7 mouse cellular contexts compared by ENCODE assay signal in the genomic region with DNA sequence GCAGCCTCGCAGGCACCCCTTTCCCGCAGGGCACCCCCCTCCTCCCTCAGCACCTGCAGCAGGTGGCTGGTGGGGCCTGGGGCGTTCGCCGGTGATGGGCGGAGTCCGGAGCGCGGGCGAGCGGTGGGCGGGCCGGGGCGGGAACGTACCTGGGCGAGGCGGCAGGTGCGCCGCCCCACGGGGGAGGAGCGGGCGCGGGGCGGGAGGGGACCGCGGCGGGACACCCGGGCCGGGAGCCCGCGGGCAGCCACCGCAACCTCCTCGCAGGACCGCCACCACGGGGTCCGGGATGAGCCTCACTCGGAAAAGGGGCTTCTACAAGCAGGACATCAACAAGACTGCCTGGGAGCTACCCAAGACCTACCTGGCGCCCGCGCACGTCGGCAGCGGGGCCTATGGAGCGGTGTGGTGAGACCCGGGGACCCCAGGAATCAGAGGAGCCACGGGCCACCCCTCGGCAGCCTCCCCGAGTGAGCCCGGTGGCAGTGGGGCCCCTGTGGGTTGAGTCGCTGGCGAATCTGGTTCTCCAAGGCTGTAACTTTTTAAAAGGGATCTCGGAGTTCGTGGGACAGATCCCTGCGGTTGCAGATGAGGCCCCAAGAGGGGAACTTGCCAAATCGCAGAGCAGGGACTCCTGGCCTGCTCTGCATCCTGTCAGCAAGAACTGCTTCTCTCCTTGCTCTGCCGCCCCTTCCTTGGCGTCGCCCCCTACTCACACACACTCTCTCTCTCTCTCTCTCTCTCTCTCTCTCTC. TPM values are rescaled to one million over a fixed set of nuclear protein-coding genes. Genes with fewer than 3 reads are reported as not detected.
DNase-seq lines count a peak whose midpoint lies in the region; ATAC-seq and TF ChIP-seq lines count a peak whose summit lies in the region.

A gene (plus strand): TSS at position 177 of the 754 bp plus-strand sequence.

- peaks cover 37% of the 10 kb centered on the region for H3K27me3 ChIP-seq in heart, embryonic 14.5 days (ENCODE audit: control insufficient read depth, insufficient read depth, low read length)
- peaks cover 30% of the 10 kb centered on the region for H3K27me3 ChIP-seq in limb, embryonic 11.5 days (ENCODE audit: control insufficient read depth, insufficient read depth, low read length)
- H3K27me3 ChIP-seq in midbrain, embryonic 11.5 days (ENCODE audit: control insufficient read depth, insufficient read depth, low read length) = peaks cover 31% of the 10 kb centered on the region

- H3K4me3 ChIP-seq in bone marrow, adult 2 months (replicated peaks; ENCODE audit: control insufficient read depth, low read depth, low read length) = peak within 1 kb of the TSS; percentile 63
- peak within 1 kb of the TSS; percentile 36 to 49 for H3K4me3 ChIP-seq in heart, embryonic 14.5 days (ENCODE audit: control insufficient read depth in 1 of 2, insufficient read depth in 1 of 2, low read depth in 1 of 2, low read length in 2 of 2)
- peak within 1 kb of the TSS; percentile 40 for H3K4me3 ChIP-seq in limb, embryonic 11.5 days (ENCODE audit: low read depth, low read length)
- peak within 1 kb of the TSS; percentile 27 for H3K4me3 ChIP-seq in midbrain, embryonic 11.5 days (ENCODE audit: low read depth, low read length)

- no peaks in the 10 kb centered on the region for H3K9me3 ChIP-seq in heart, embryonic 14.5 days (ENCODE audit: control insufficient read depth, low read length)
- no peaks in the 10 kb centered on the region for H3K9me3 ChIP-seq in limb, embryonic 11.5 days (ENCODE audit: control insufficient read depth, low read length)
- H3K9me3 ChIP-seq in midbrain, embryonic 11.5 days (ENCODE audit: control insufficient read depth, low read length) = no peaks in the 10 kb centered on the region

- DNase-seq in T-cell, adult 2 months (ENCODE audit: low spot score) = peak; percentile 20
- peak; percentile 45 for DNase-seq in limb, embryonic 11.5 days (ENCODE audit: low spot score)
- peak; percentile 83 for DNase-seq in midbrain, embryonic 11.5 days (ENCODE audit: low spot score, missing footprints)
- DNase-seq in urinary bladder, postnatal 36 days (ENCODE audit: low spot score in 2 of 2) = peak; percentile 19 to 20
- no peak for DNase-seq in layer of hippocampus, adult 9-11 months

- ATAC-seq in heart, embryonic 14.5 days (ENCODE audit: insufficient number of reproducible peaks, insufficient read depth, low FRiP score, low read depth) = 0 out of 2 replicates have a peak, but pooled peaks have one; percentile 7
- ATAC-seq in limb, embryonic 11.5 days (ENCODE audit: insufficient number of reproducible peaks, low FRiP score, low TSS enrichment, low read depth) = no peak
- no peak for ATAC-seq in midbrain, embryonic 11.5 days (ENCODE audit: low FRiP score)

- H3K9ac ChIP-seq in heart, embryonic 14.5 days (ENCODE audit: low read length) = peak within 1 kb of the TSS; percentile 68
- H3K9ac ChIP-seq in limb, embryonic 11.5 days (ENCODE audit: low read length) = peak within 1 kb of the TSS; percentile 40; the same call in 1 of the 2 replicates
- peak within 1 kb of the TSS; percentile 33; the same call in 1 of the 2 replicates for H3K9ac ChIP-seq in midbrain, embryonic 11.5 days (ENCODE audit: low read length)

- TF ChIP-seq CTCF in bone marrow, adult 2 months (IDR thresholded peaks at IDR 0.05; ENCODE audit: control insufficient read depth, insufficient read depth, low read length) = no peak

- peaks cover 1% of the 10 kb centered on the region; the same call in 1 of the 2 replicates for H3K4me1 ChIP-seq in bone marrow, adult 2 months (ENCODE audit: control insufficient read depth, insufficient read depth, low read length)
- peaks cover 11 to 18% of the 10 kb centered on the region in 2 experiments for H3K4me1 ChIP-seq in heart, embryonic 14.5 days (ENCODE audit: control insufficient read depth in 2 of 2, insufficient read depth in 2 of 2, low read length in 2 of 2)
- peaks cover 18% of the 10 kb centered on the region for H3K4me1 ChIP-seq in limb, embryonic 11.5 days (ENCODE audit: control insufficient read depth, insufficient read depth, low read length)
- H3K4me1 ChIP-seq in midbrain, embryonic 11.5 days (ENCODE audit: control insufficient read depth, insufficient read depth, low read length) = peaks cover 11% of the 10 kb centered on the region

- H3K36me3 ChIP-seq in heart, embryonic 14.5 days (ENCODE audit: control insufficient read depth, insufficient read depth, low read length) = no peaks in the 10 kb centered on the region
- no peaks in the 10 kb centered on the region for H3K36me3 ChIP-seq in limb, embryonic 11.5 days (ENCODE audit: control insufficient read depth, insufficient read depth, low read length)
- no peaks in the 10 kb centered on the region for H3K36me3 ChIP-seq in midbrain, embryonic 11.5 days (ENCODE audit: control insufficient read depth, insufficient read depth, low read length)

- H3K27ac ChIP-seq in bone marrow, adult 2 months (ENCODE audit: control insufficient read depth, insufficient read depth, low read depth, low read length, poor library complexity) = peak within 1 kb of the TSS; percentile 85
- H3K27ac ChIP-seq in heart, embryonic 14.5 days (replicated peaks in 1 of 2; ENCODE audit: control insufficient read depth in 1 of 2, insufficient read depth in 1 of 2, low read depth in 2 of 2, low read length in 2 of 2) = no peak within 1 kb of the TSS
- no peak within 1 kb of the TSS for H3K27ac ChIP-seq in limb, embryonic 11.5 days (replicated peaks; ENCODE audit: low read depth, low read length)
- H3K27ac ChIP-seq in midbrain, embryonic 11.5 days (ENCODE audit: low read depth, low read length) = no peak within 1 kb of the TSS

- TF ChIP-seq POLR2A in bone marrow, adult 2 months (IDR thresholded peaks at IDR 0.05; ENCODE audit: borderline replicate concordance, control insufficient read depth, low read depth, low read length) = no peak

- WGBS in bone marrow, adult 2 months = 1% methylated on average over 47 of the region's 58 CpGs
- under 1% methylated on average over 58 of the region's 58 CpGs for WGBS in heart, embryonic 14.5 days
- 2% methylated on average over 48 of the region's 58 CpGs for WGBS in limb, embryonic 11.5 days
- 3% methylated on average over 35 of the region's 58 CpGs for WGBS in midbrain, embryonic 11.5 days

- peak within 1 kb of the TSS; percentile 89 for H3K4me2 ChIP-seq in heart, embryonic 14.5 days (ENCODE audit: low read length)
- H3K4me2 ChIP-seq in limb, embryonic 11.5 days (ENCODE audit: low read depth, severe bottlenecking) = peak within 1 kb of the TSS; percentile 87
- peak within 1 kb of the TSS; percentile 44 for H3K4me2 ChIP-seq in midbrain, embryonic 11.5 days

RNA-seq across cellular contexts. Expression of the gene that starts here (rescaled TPM):
- polyA plus RNA-seq in bone marrow, adult 2 months (2011; ENCODE audit: insufficient read depth, insufficient read length, low replicate concordance, missing spikeins) = 37.7 and 70.0 TPM in 2 replicates
- polyA plus RNA-seq in heart, embryonic 14.5 days (2014; fragmentation: Nextera tagmentation; extraction: Ambion mirVana) = 1.7 and 2.5 TPM in 2 replicates
- 4.9 and 5.0 TPM in 2 replicates for polyA plus RNA-seq in limb, embryonic 11.5 days (2014; fragmentation: Nextera tagmentation; extraction: Ambion mirVana)
- 1.1 and 1.2 TPM in 2 replicates for polyA plus RNA-seq in midbrain, embryonic 11.5 days (2014; fragmentation: Nextera tagmentation; extraction: Ambion mirVana)
